Mouse (Mus musculus) stomach, embryonic 16.5 days (tissue): ENCODE measurements at regions not wholly inside any gene's neighbourhood (a gene's known extent, or its start where the extent isn't known, plus 50 kb on each side); places are given as distances from the start of the nearest gene placed in this dataset.

Experiments used
- ATAC-seq: fragments of 200-750 bp; cut with Nextera tagmentation; 2 replicates; pipeline ENCODE4 v1.8.0; 2017; ENCODE audit warnings: moderate number of reproducible peaks, moderate TSS enrichment; ENCODE audit not compliant: insufficient read depth, low FRiP score
- H3K27ac ChIP-seq: fragments of 300-500 bp; sonication (generic); 2 replicates; pipeline ENCODE4 v1.5.1; 2014; ENCODE audit warnings: low read length
- H3K27me3 ChIP-seq: fragments of 300-500 bp; sonication (generic); 2 replicates; pipeline ENCODE4 v1.6.1; 2014; ENCODE audit warnings: low read length, control low read depth, mixed read lengths; ENCODE audit not compliant: control insufficient read depth, insufficient read depth
- H3K36me3 ChIP-seq: fragments of 300-500 bp; sonication (generic); 2 replicates; pipeline ENCODE4 v1.6.1; 2014; ENCODE audit warnings: low read length; ENCODE audit not compliant: control insufficient read depth, insufficient read depth
- H3K4me1 ChIP-seq: fragments of 300-500 bp; sonication (generic); 2 replicates; pipeline ENCODE4 v1.6.1; 2014; ENCODE audit warnings: low read length, control low read depth, mixed read lengths; ENCODE audit not compliant: control insufficient read depth, insufficient read depth
- H3K4me2 ChIP-seq: fragments of 300-500 bp; sonication (generic); 2 replicates; pipeline ENCODE4 v1.6.1; 2014; ENCODE audit warnings: low read depth, low read length, mixed read lengths
- H3K4me3 ChIP-seq: fragments of 300-500 bp; sonication (generic); replicated peaks from 2 replicates; pipeline ENCODE4 v1.5.1; 2014; ENCODE audit warnings: mild to moderate bottlenecking, low read length
- H3K9ac ChIP-seq: fragments of 300-500 bp; sonication (generic); 2 replicates; pipeline ENCODE4 v1.6.1; 2014; ENCODE audit warnings: low read length
- H3K9me3 ChIP-seq: fragments of 300-500 bp; sonication (generic); replicated peaks from 2 replicates; pipeline ENCODE4 v1.6.1; 2016; ENCODE audit warnings: low read length, control low read depth; ENCODE audit not compliant: control insufficient read depth
- WGBS: fragments of 180-500 bp; shearing (Covaris S2); extraction: QIAGEN DNeasy Blood & Tissue Kit; methylation state at CpG from one replicate; pipeline ENCODE4 v1.1.7; 2014; 5-methylcytosine and 5-hydroxymethylcytosine counted together

DNA sequence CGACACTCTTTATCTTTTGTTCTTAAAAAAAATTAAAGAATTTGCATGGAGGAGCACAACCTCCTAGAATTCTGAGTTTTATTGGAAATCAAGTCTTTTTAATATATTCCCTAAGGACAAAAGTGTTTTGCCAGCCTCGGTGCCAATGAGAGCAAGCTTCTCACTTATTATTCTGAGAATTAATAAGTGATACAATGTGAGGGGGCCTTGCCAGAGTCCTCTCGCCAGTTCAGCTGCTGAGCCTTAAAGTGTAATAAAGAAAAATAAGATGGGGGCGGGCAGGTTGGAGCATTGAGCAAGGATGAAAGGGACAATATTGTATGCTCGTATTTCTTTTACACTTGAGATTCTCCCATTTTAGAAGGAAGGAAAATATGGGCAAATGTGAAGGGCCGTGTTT, 79.2 kb upstream of the Tsc22d2 start:
- H3K9ac ChIP-seq, result no peak overlapping the region
- H3K9me3 ChIP-seq, result no peaks in the 10 kb centered on the region
- H3K36me3 ChIP-seq, result no peaks in the 10 kb centered on the region
- H3K4me3 ChIP-seq, result no peak overlapping the region
- H3K27me3 ChIP-seq, result no peaks in the 10 kb centered on the region
- H3K27ac ChIP-seq, result no peak overlapping the region
- H3K4me1 ChIP-seq, result peaks cover 9% of the 10 kb centered on the region; the same call in 1 of the 2 replicates
- ATAC-seq, result no peak
- 74% methylated on average over 6 of the region's 6 CpGs for WGBS
- H3K4me2 ChIP-seq, result no peak overlapping the region

DNA sequence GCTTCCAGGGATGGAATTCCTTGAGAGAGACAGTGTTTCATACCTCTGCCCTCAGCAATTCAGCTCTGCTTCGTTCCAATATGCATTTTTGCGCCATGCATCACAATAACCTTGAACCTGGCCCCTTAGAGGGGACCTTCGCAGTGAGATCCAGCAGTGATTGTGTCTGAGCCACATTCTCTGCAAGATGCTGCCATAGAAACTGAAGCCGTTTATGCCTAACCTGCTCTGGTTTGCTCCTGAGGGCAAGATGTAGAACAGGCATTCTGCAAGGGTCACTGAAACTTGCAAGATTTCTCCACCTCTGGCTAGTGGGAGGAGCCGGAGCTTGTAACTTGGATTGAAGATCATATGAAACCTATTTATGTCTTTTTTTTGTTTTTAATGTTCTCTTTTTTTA, 78.4 kb upstream of the Tsc22d2 start:
- Histone ChIP-seq H3K9ac (no peak overlapping the region), H3K4me1 (peaks cover 9% of the 10 kb centered on the region; the same call in 1 of the 2 replicates), H3K27me3 (no peaks in the 10 kb centered on the region), H3K4me2 (no peak overlapping the region), H3K4me3 (no peak overlapping the region), H3K9me3 (no peaks in the 10 kb centered on the region), H3K27ac (no peak overlapping the region), H3K36me3 (no peaks in the 10 kb centered on the region)
- 61% methylated on average over 5 of the region's 5 CpGs for WGBS
- no peak for ATAC-seq

DNA sequence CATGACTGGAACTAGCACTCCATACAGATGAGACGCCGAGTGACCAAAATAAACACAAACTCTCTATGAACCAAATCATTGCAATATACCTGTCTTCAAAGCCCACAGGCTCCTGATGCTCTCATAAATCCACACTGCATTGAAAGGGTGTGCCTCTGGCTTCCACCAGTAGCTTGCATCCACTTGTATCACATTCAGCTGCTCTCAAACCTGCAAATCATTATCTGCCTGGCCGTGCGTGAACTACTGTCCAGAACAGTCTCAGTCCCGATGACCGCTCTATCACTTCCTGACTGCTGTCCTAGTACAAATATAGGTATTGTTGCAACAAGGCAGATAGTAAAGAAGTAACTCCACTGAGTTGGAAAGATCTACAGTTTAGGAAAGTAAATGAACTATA, 77.9 kb upstream of the Tsc22d2 start:
- H3K36me3 ChIP-seq, result no peaks in the 10 kb centered on the region
- 88% methylated on average over 6 of the region's 6 CpGs for WGBS
- peaks cover 9% of the 10 kb centered on the region; the same call in 1 of the 2 replicates for H3K4me1 ChIP-seq
- H3K4me3 ChIP-seq, result no peak overlapping the region
- H3K27me3 ChIP-seq, result no peaks in the 10 kb centered on the region
- ATAC-seq, result no peak
- H3K4me2 ChIP-seq, result no peak overlapping the region
- no peak overlapping the region for H3K27ac ChIP-seq
- no peaks in the 10 kb centered on the region for H3K9me3 ChIP-seq
- H3K9ac ChIP-seq, result no peak overlapping the region

DNA sequence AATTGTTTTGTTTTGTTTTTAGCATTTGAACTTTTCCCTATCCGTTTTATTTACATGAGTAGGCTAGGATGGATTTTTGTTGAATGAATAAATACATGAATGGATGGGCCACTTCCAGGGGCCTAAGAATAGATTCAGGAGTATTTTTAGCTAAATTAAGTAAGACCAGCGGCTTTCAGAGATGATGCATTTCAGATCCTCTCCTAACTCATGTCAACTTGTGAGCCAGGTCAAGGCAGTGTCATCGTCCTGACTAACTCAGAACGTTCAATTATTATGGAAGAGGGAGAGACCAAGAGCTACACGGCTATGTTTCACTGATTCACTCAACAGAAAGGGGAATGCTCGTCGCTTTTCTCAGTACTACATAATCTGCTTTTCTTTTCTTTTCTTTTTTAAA, 75.5 kb upstream of the Tsc22d2 start:
- WGBS, result 71% methylated on average over 7 of the region's 7 CpGs
- Histone ChIP-seq H3K27ac (no peak overlapping the region), H3K27me3 (no peaks in the 10 kb centered on the region), H3K9ac (no peak overlapping the region), H3K4me3 (no peak overlapping the region), H3K9me3 (no peaks in the 10 kb centered on the region), H3K36me3 (no peaks in the 10 kb centered on the region), H3K4me2 (no peak overlapping the region), H3K4me1 (peaks cover 3% of the 10 kb centered on the region; the same call in 1 of the 2 replicates)
- no peak for ATAC-seq

DNA sequence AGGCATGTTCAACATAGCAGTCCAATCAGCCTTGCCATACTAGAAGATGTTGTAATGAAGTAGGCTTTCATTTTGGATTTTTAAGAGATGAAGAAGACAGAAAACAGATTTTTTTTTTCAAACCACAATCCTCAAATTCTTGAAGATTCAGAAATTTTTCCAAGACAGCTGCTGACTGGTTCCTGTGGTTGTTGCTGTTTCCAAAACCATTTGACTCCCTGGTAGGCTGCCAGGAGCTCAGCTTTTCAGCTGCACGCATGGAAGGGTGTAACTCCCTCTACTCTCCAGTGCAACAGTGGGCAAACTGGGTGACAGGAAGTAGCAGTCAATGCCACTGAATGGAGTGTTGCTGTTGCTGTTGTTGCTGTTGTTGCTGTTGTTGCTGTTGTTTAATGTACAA, 72.4 kb upstream of the Tsc22d2 start:
- Histone ChIP-seq H3K9ac (no peak overlapping the region), H3K27ac (no peak overlapping the region), H3K4me1 (no peaks in the 10 kb centered on the region), H3K36me3 (no peaks in the 10 kb centered on the region), H3K9me3 (no peaks in the 10 kb centered on the region), H3K27me3 (no peaks in the 10 kb centered on the region), H3K4me3 (no peak overlapping the region), H3K4me2 (no peak overlapping the region)
- no peak for ATAC-seq
- 58% methylated on average over 1 of the region's 1 CpGs for WGBS

DNA sequence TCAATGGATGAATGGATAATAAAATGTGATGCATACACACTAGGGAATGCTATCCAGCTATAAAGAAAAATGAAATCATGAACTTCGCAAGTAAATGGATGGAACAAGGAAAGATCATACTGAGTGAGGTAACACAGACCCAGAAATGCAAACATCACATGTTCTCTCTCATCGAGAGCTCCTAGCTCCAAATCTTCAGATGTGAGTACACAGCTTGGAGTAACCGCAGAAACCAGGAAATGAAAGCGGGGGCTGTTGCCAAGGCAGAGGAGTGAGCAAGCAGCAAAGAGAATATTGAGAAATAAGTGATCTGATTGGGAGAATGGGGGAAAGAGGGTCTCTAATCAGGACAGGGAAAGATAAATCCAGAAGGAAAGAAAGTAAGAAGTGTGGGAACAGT, 52.0 kb upstream of the Tsc22d2 start:
- WGBS, result 63% methylated on average over 4 of the region's 4 CpGs
- Histone ChIP-seq H3K9ac (no peak overlapping the region), H3K4me1 (no peaks in the 10 kb centered on the region), H3K27me3 (no peaks in the 10 kb centered on the region), H3K36me3 (no peaks in the 10 kb centered on the region), H3K27ac (no peak overlapping the region), H3K9me3 (no peaks in the 10 kb centered on the region), H3K4me2 (no peak overlapping the region), H3K4me3 (no peak overlapping the region)
- ATAC-seq, result no peak

DNA sequence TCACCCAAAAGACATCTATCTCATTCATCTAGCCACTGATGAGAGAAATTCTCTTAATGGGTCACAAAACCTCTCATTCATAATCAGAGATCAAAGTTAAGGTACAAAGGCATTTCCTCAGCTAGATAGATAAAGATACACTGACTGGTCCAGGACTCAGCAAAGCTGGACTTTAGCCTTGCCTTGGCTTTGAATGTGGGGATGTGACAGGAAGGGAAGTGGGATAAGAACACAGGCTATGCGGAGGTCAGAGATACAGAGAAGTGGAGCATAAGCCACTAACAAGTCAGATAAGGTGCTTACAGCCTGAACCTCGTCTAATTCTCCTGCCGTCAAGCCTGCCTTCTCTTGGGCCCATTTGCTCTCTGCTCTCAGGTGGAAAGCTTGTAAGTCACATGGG, 50.0 kb upstream of the Tsc22d2 start:
- no peaks in the 10 kb centered on the region for H3K4me1 ChIP-seq
- ATAC-seq, result no peak
- no peaks in the 10 kb centered on the region for H3K36me3 ChIP-seq
- no peaks in the 10 kb centered on the region for H3K9me3 ChIP-seq
- no peak overlapping the region for H3K9ac ChIP-seq
- H3K27ac ChIP-seq, result no peak overlapping the region
- no peak overlapping the region for H3K4me2 ChIP-seq
- H3K27me3 ChIP-seq, result no peaks in the 10 kb centered on the region
- 63% methylated on average over 3 of the region's 3 CpGs for WGBS
- no peak overlapping the region for H3K4me3 ChIP-seq
